Mouse (Mus musculus): ENCODE results near the gene Znhit2. TPM values are rescaled to one million over a fixed set of nuclear protein-coding genes. Genes with fewer than 3 reads are reported as not detected.

Znhit2 gene
- total and polyA plus RNA-seq, 2 experiments from 2014 or later, result 43.2 to 76.0 TPM

- DNase-seq (ENCODE audit: low spot score) (no peak), ATAC-seq (no peak)
- Histone ChIP-seq H3K36me3 (ENCODE audit: insufficient read depth, low read length) (peaks cover 70% of the 10 kb centered on the region), H3K27me3 (ENCODE audit: insufficient read depth, low read length) (no peaks in the 10 kb centered on the region), H3K9ac (replicated peaks; ENCODE audit: low read length) (no peak overlapping the region), H3K4me3 (ENCODE audit: low read length) (no peak overlapping the region), H3K4me2 (ENCODE audit: low read depth, low read length) (no peak overlapping the region), H3K4me1 (ENCODE audit: insufficient read depth, low read length) (peaks cover 12% of the 10 kb centered on the region), H3K9me3 (ENCODE audit: low read length) (no peaks in the 10 kb centered on the region), H3K27ac (no peak overlapping the region)
- no peak for TF ChIP-seq CTCF (IDR thresholded peaks at IDR 0.05; ENCODE audit: low read depth)
- WGBS, result 81% methylated on average over 7 of the region's 7 CpGs
Measured at GRCm38 (mm10) chr19:6052516-6052915, 8.5 kb upstream of the Znhit2 start.

GRCm38 (mm10) chr19:6054296-6054695 is 6.7 kb upstream of the Znhit2 start:
- Histone ChIP-seq H3K27me3 (ENCODE audit: insufficient read depth, low read length) (no peaks in the 10 kb centered on the region), H3K4me1 (ENCODE audit: insufficient read depth, low read length) (peaks cover 11% of the 10 kb centered on the region), H3K9ac (replicated peaks; ENCODE audit: low read length) (no peak overlapping the region), H3K27ac (no peak overlapping the region), H3K9me3 (ENCODE audit: low read length) (no peaks in the 10 kb centered on the region), H3K4me3 (ENCODE audit: low read length) (no peak overlapping the region), H3K36me3 (ENCODE audit: insufficient read depth, low read length) (peaks cover 61% of the 10 kb centered on the region), H3K4me2 (ENCODE audit: low read depth, low read length) (no peak overlapping the region)
- no peak for ATAC-seq
- no peak for DNase-seq (ENCODE audit: low spot score)
- no peak for TF ChIP-seq CTCF (IDR thresholded peaks at IDR 0.05; ENCODE audit: low read depth)
- WGBS, result 87% methylated on average over 5 of the region's 5 CpGs

GRCm38 (mm10) chr19:6056696-6057095 is 4.3 kb upstream of the Znhit2 start:
- Histone ChIP-seq H3K27ac (no peak overlapping the region), H3K4me2 (ENCODE audit: low read depth, low read length) (peak overlapping the region; percentile 86), H3K4me1 (ENCODE audit: insufficient read depth, low read length) (peaks cover 11% of the 10 kb centered on the region), H3K9me3 (ENCODE audit: low read length) (no peaks in the 10 kb centered on the region), H3K4me3 (ENCODE audit: low read length) (peak overlapping the region; percentile 88), H3K36me3 (ENCODE audit: insufficient read depth, low read length) (peaks cover 41% of the 10 kb centered on the region), H3K9ac (replicated peaks; ENCODE audit: low read length) (peak overlapping the region; percentile 86; the same call in 1 of the 2 replicates), H3K27me3 (ENCODE audit: insufficient read depth, low read length) (no peaks in the 10 kb centered on the region)
- 60% methylated on average over 4 of the region's 4 CpGs for WGBS
- TF ChIP-seq CTCF (IDR thresholded peaks at IDR 0.05; ENCODE audit: low read depth), result no peak
- ATAC-seq, result no peak
- no peak for DNase-seq (ENCODE audit: low spot score)

DNA sequence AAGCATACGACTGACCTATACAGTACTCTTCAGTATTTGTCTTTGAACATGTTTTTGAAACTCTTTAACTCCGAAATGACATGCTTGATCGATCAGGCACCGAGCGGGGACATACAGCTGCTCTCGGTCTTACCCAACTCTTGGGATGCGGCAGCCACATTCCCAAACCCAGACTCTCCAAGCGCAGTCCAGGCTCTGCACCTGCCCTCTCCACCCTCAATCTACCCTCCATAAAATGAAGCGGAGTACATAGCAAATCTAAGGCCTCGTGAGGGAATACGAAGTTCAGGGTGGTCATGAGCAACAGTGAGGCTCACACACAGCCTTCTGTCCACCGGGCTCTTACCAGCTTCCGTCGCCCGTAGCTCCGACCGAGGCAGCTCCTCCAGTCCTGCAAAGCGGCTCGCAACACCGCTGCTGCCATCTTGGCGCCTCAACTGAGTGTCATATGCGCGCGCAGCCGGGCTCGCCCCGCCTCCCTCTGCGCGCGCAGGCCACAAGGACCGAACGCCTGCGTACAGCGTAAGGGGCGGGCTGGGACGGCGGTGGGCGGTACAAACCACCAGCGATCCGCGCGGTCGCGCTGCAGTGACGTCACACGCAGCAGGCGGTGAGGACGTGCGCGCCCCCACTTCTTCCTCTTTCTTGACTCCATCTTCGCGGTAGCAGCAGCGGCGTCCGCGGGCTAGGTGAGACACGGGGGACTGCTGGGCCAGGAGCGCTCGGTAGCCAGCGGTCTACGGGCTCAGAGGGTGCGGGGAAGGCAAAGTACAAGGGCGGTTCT is 3.5 kb upstream of the Znhit2 start, which contains the start of the genes Mrpl49 and Fau:
Gene Mrpl49 (minus strand): TSS at position 473 of the 784 bp plus-strand sequence.
Gene Fau (plus strand): TSS at position 532 of the 784 bp plus-strand sequence.
- Histone ChIP-seq H3K27ac (peak within 1 kb of the TSS; percentile 80), H3K27me3 (ENCODE audit: insufficient read depth, low read length) (no peaks in the 10 kb centered on the region), H3K4me3 (ENCODE audit: low read length) (peak within 1 kb of the TSS; percentile 88), H3K9ac (replicated peaks; ENCODE audit: low read length) (peak within 1 kb of the TSS; percentile 86), H3K36me3 (ENCODE audit: insufficient read depth, low read length) (peaks cover 33% of the 10 kb centered on the region), H3K4me2 (ENCODE audit: low read depth, low read length) (peak within 1 kb of the TSS; percentile 86), H3K9me3 (ENCODE audit: low read length) (no peaks in the 10 kb centered on the region), H3K4me1 (ENCODE audit: insufficient read depth, low read length) (peaks cover 16% of the 10 kb centered on the region)
- peak; percentile 92 for ATAC-seq
- WGBS, result 0% methylated on average over 57 of the region's 63 CpGs
- TF ChIP-seq CTCF (IDR thresholded peaks at IDR 0.05; ENCODE audit: low read depth), result no peak
- peak; percentile 99 for DNase-seq (ENCODE audit: low spot score)

GRCm38 (mm10) chr19:6058513-6058912 is 2.5 kb upstream of the Znhit2 start:
- H3K36me3 ChIP-seq (ENCODE audit: insufficient read depth, low read length), result peaks cover 24% of the 10 kb centered on the region
- peak overlapping the region; percentile 86 for H3K9ac ChIP-seq (replicated peaks; ENCODE audit: low read length)
- no peak for DNase-seq (ENCODE audit: low spot score)
- no peaks in the 10 kb centered on the region for H3K27me3 ChIP-seq (ENCODE audit: insufficient read depth, low read length)
- H3K4me2 ChIP-seq (ENCODE audit: low read depth, low read length), result peak overlapping the region; percentile 86
- WGBS, result 40% methylated on average over 5 of the region's 5 CpGs
- peak overlapping the region; percentile 88 for H3K4me3 ChIP-seq (ENCODE audit: low read length)
- no peaks in the 10 kb centered on the region for H3K9me3 ChIP-seq (ENCODE audit: low read length)
- H3K27ac ChIP-seq, result peak overlapping the region; percentile 80; the same call in 1 of the 2 replicates
- ATAC-seq, result no peak
- peaks cover 18% of the 10 kb centered on the region for H3K4me1 ChIP-seq (ENCODE audit: insufficient read depth, low read length)
- TF ChIP-seq CTCF (IDR thresholded peaks at IDR 0.05; ENCODE audit: low read depth), result no peak

- 81% methylated on average over 5 of the region's 5 CpGs for WGBS
- peaks cover 18% of the 10 kb centered on the region for H3K4me1 ChIP-seq (ENCODE audit: insufficient read depth, low read length)
- H3K4me2 ChIP-seq (ENCODE audit: low read depth, low read length), result peak overlapping the region; percentile 86
- H3K4me3 ChIP-seq (ENCODE audit: low read length), result peak overlapping the region; percentile 88
- no peak for ATAC-seq
- DNase-seq (ENCODE audit: low spot score), result no peak
- no peak overlapping the region for H3K27ac ChIP-seq
- H3K36me3 ChIP-seq (ENCODE audit: insufficient read depth, low read length), result peaks cover 20% of the 10 kb centered on the region
- H3K9ac ChIP-seq (replicated peaks; ENCODE audit: low read length), result peak overlapping the region; percentile 86; the same call in 1 of the 2 replicates
- no peaks in the 10 kb centered on the region for H3K9me3 ChIP-seq (ENCODE audit: low read length)
- H3K27me3 ChIP-seq (ENCODE audit: insufficient read depth, low read length), result no peaks in the 10 kb centered on the region
- no peak for TF ChIP-seq CTCF (IDR thresholded peaks at IDR 0.05; ENCODE audit: low read depth)
Measured at GRCm38 (mm10) chr19:6058966-6059365, 2.0 kb upstream of the Znhit2 start.

All from hindbrain, postnatal 0 days (tissue).